Mouse (Mus musculus) embryonic facial prominence, embryonic 13.5 days (tissue): Measurements from ENCODE around the gene Papss2. TPM values are rescaled to one million over a fixed set of nuclear protein-coding genes. Genes with fewer than 3 reads are reported as not detected.

Source experiments
- ATAC-seq: fragments of 200-750 bp; cut with Nextera tagmentation; 2 replicates; pipeline ENCODE4 v1.8.0; 2017; ENCODE audit warnings: low read depth; ENCODE audit not compliant: insufficient number of reproducible peaks, insufficient read depth, low FRiP score, low TSS enrichment
- H3K27ac ChIP-seq: fragments of 300-500 bp; sonication (generic); 2 replicates; pipeline ENCODE4 v1.5.1; 2015; ENCODE audit warnings: moderate library complexity, mild to moderate bottlenecking, inconsistent platforms
- H3K27me3 ChIP-seq: fragments of 300-500 bp; sonication (generic); 2 replicates; pipeline ENCODE4 v1.6.1; 2015; ENCODE audit warnings: mild to moderate bottlenecking, inconsistent platforms
- H3K36me3 ChIP-seq: fragments of 300-500 bp; sonication (generic); 2 replicates; pipeline ENCODE4 v1.6.1; 2015; ENCODE audit warnings: mild to moderate bottlenecking, inconsistent platforms
- H3K4me1 ChIP-seq: fragments of 300-500 bp; sonication (generic); 2 replicates; pipeline ENCODE4 v1.6.1; 2015; ENCODE audit warnings: inconsistent platforms
- H3K4me2 ChIP-seq: fragments of 300-500 bp; sonication (generic); 2 replicates; pipeline ENCODE4 v1.6.1; 2015; ENCODE audit warnings: moderate library complexity, mild to moderate bottlenecking, inconsistent platforms
- H3K4me3 ChIP-seq: fragments of 300-500 bp; sonication (generic); 2 replicates; pipeline ENCODE4 v1.5.1; 2015; ENCODE audit warnings: mild to moderate bottlenecking, inconsistent platforms
- H3K9ac ChIP-seq: fragments of 300-500 bp; sonication (generic); 2 replicates; pipeline ENCODE4 v1.6.1; 2015; ENCODE audit warnings: mild to moderate bottlenecking, inconsistent platforms
- H3K9me3 ChIP-seq: fragments of 300-500 bp; sonication (generic); 2 replicates; pipeline ENCODE4 v1.6.1; 2016; ENCODE audit warnings: inconsistent platforms
- WGBS: fragments of 180-500 bp; shearing (Covaris S2); methylation state at CpG from one replicate; pipeline ENCODE4 v1.1.7; 2015; ENCODE audit warnings: mixed read lengths; 5-methylcytosine and 5-hydroxymethylcytosine counted together
- polyA plus RNA-seq: library from polyadenylated mRNA; unstranded; fragments of >200 nt; fragmentation: Nextera tagmentation; extraction: Ambion mirVana; gene quantifications from 2 replicates; pipeline ENCODE4 v1.2.1, GENCODE M21; 2015

The Papss2 gene
- polyA plus RNA-seq, 1 experiment from 2014 or later: 18.4 TPM

- Histone ChIP-seq H3K4me3 (no peak overlapping the region), H3K4me2 (no peak overlapping the region)
- ATAC-seq: no peak
Observed at GRCm38 (mm10) chr19:32601033-32601770, 5.6 kb downstream of the Papss2 start.

GRCm38 (mm10) chr19:32603466-32603865 lies 7.9 kb downstream of the Papss2 start:
- peaks cover 8% of the 10 kb centered on the region; the same call in 1 of the 2 replicates for H3K4me1 ChIP-seq
- H3K4me3 ChIP-seq: no peak overlapping the region
- no peak for ATAC-seq
- no peak overlapping the region for H3K4me2 ChIP-seq
- 89% methylated on average over 1 of the region's 1 CpGs for WGBS
- no peak overlapping the region for H3K9ac ChIP-seq
- no peak overlapping the region for H3K27ac ChIP-seq
- H3K27me3 ChIP-seq: no peaks in the 10 kb centered on the region
- no peaks in the 10 kb centered on the region for H3K9me3 ChIP-seq
- H3K36me3 ChIP-seq: no peaks in the 10 kb centered on the region

More at GRCm38 (mm10) chr19:32601033-32601770, 5.6 kb downstream of the Papss2 start:
- Histone ChIP-seq H3K4me1 (peaks cover 8% of the 10 kb centered on the region; the same call in 1 of the 2 replicates), H3K9me3 (no peaks in the 10 kb centered on the region), H3K27me3 (peaks cover 10% of the 10 kb centered on the region), H3K9ac (no peak overlapping the region), H3K36me3 (no peaks in the 10 kb centered on the region), H3K27ac (no peak overlapping the region)
- 67% methylated on average over 6 of the region's 6 CpGs for WGBS

- WGBS: 50% methylated on average over 8 of the region's 8 CpGs
- H3K9ac ChIP-seq: no peak overlapping the region
- H3K4me3 ChIP-seq: no peak overlapping the region
- peaks cover 8% of the 10 kb centered on the region; the same call in 1 of the 2 replicates for H3K4me1 ChIP-seq
- no peak overlapping the region for H3K27ac ChIP-seq
- no peak for ATAC-seq
- H3K4me2 ChIP-seq: no peak overlapping the region
- H3K9me3 ChIP-seq: no peaks in the 10 kb centered on the region
- no peaks in the 10 kb centered on the region for H3K36me3 ChIP-seq
- no peaks in the 10 kb centered on the region for H3K27me3 ChIP-seq
Observed at GRCm38 (mm10) chr19:32604127-32604526, 8.5 kb downstream of the Papss2 start.

- Histone ChIP-seq H3K36me3 (no peaks in the 10 kb centered on the region), H3K27me3 (no peaks in the 10 kb centered on the region), H3K4me2 (no peak overlapping the region), H3K9me3 (no peaks in the 10 kb centered on the region), H3K27ac (no peak overlapping the region), H3K9ac (no peak overlapping the region), H3K4me3 (no peak overlapping the region), H3K4me1 (peaks cover 8% of the 10 kb centered on the region; the same call in 1 of the 2 replicates)
- 71% methylated on average over 6 of the region's 6 CpGs for WGBS
- ATAC-seq: no peak
Observed at GRCm38 (mm10) chr19:32604563-32605252, 9.1 kb downstream of the Papss2 start.

- Histone ChIP-seq H3K4me3 (no peak overlapping the region), H3K9ac (no peak overlapping the region), H3K27me3 (no peaks in the 10 kb centered on the region), H3K27ac (no peak overlapping the region), H3K4me2 (no peak overlapping the region), H3K36me3 (no peaks in the 10 kb centered on the region), H3K4me1 (peaks cover 2% of the 10 kb centered on the region; the same call in 1 of the 2 replicates), H3K9me3 (no peaks in the 10 kb centered on the region)
- no peak for ATAC-seq
- WGBS: 53% methylated on average over 4 of the region's 4 CpGs
Observed at GRCm38 (mm10) chr19:32606227-32606827, 10.7 kb downstream of the Papss2 start.

GRCm38 (mm10) chr19:32607036-32607435 lies 11.4 kb downstream of the Papss2 start:
- Histone ChIP-seq H3K4me2 (no peak overlapping the region), H3K9me3 (no peaks in the 10 kb centered on the region), H3K27me3 (no peaks in the 10 kb centered on the region), H3K4me3 (no peak overlapping the region), H3K4me1 (no peaks in the 10 kb centered on the region), H3K9ac (no peak overlapping the region), H3K27ac (peak overlapping the region; percentile 48; the same call in 1 of the 2 replicates), H3K36me3 (no peaks in the 10 kb centered on the region)
- ATAC-seq: no peak
- 71% methylated on average over 8 of the region's 8 CpGs for WGBS

GRCm38 (mm10) chr19:32611386-32612092 lies 15.9 kb downstream of the Papss2 start:
- Histone ChIP-seq H3K9me3 (no peaks in the 10 kb centered on the region), H3K27me3 (no peaks in the 10 kb centered on the region), H3K27ac (no peak overlapping the region), H3K9ac (no peak overlapping the region), H3K4me1 (0 out of 2 replicates have a peak, but pooled peaks cover 4% of the 10 kb centered on the region), H3K4me3 (no peak overlapping the region), H3K4me2 (no peak overlapping the region), H3K36me3 (no peaks in the 10 kb centered on the region)
- 92% methylated on average over 9 of the region's 9 CpGs for WGBS
- no peak for ATAC-seq

- Histone ChIP-seq H3K4me3 (no peak overlapping the region), H3K4me1 (0 out of 2 replicates have a peak, but pooled peaks cover 4% of the 10 kb centered on the region), H3K9me3 (no peaks in the 10 kb centered on the region), H3K27ac (no peak overlapping the region), H3K9ac (no peak overlapping the region), H3K4me2 (no peak overlapping the region), H3K27me3 (no peaks in the 10 kb centered on the region), H3K36me3 (no peaks in the 10 kb centered on the region)
- 75% methylated on average over 12 of the region's 12 CpGs for WGBS
- ATAC-seq: no peak
Observed at GRCm38 (mm10) chr19:32614046-32614771, 18.6 kb downstream of the Papss2 start.

- no peak overlapping the region for H3K4me3 ChIP-seq
- 69% methylated on average over 2 of the region's 2 CpGs for WGBS
- ATAC-seq: no peak; the same call in 1 of the 2 replicates
Observed at GRCm38 (mm10) chr19:32614772-32615099, 19.1 kb downstream of the Papss2 start.

GRCm38 (mm10) chr19:32616646-32617045 lies 21.1 kb downstream of the Papss2 start:
- no peak for ATAC-seq
- Histone ChIP-seq H3K4me2 (no peak overlapping the region), H3K27ac (no peak overlapping the region), H3K27me3 (no peaks in the 10 kb centered on the region), H3K9me3 (no peaks in the 10 kb centered on the region), H3K36me3 (no peaks in the 10 kb centered on the region), H3K4me1 (0 out of 2 replicates have a peak, but pooled peaks cover 4% of the 10 kb centered on the region), H3K4me3 (no peak overlapping the region), H3K9ac (no peak overlapping the region)
- 93% methylated on average over 7 of the region's 7 CpGs for WGBS

More at GRCm38 (mm10) chr19:32614772-32615099, 19.1 kb downstream of the Papss2 start:
- Histone ChIP-seq H3K27me3 (no peaks in the 10 kb centered on the region), H3K27ac (no peak overlapping the region), H3K4me1 (0 out of 2 replicates have a peak, but pooled peaks cover 4% of the 10 kb centered on the region), H3K4me2 (no peak overlapping the region), H3K36me3 (no peaks in the 10 kb centered on the region), H3K9ac (no peak overlapping the region), H3K9me3 (no peaks in the 10 kb centered on the region)

- Histone ChIP-seq H3K4me2 (no peak overlapping the region), H3K27ac (no peak overlapping the region)
Observed at GRCm38 (mm10) chr19:32619739-32620138, 24.1 kb downstream of the Papss2 start.

More at GRCm38 (mm10) chr19:32619739-32620138, 24.1 kb downstream of the Papss2 start:
- Histone ChIP-seq H3K9ac (no peak overlapping the region), H3K27me3 (no peaks in the 10 kb centered on the region), H3K36me3 (no peaks in the 10 kb centered on the region), H3K4me3 (no peak overlapping the region), H3K4me1 (no peaks in the 10 kb centered on the region), H3K9me3 (no peaks in the 10 kb centered on the region)
- 90% methylated on average over 2 of the region's 2 CpGs for WGBS
- no peak for ATAC-seq
